Mouse (Mus musculus) thymus, adult 2 months (tissue): ENCODE measurements around the gene Cd180. TPM values are rescaled to one million over a fixed set of nuclear protein-coding genes. Genes with fewer than 3 reads are reported as not detected.

Experiments
- DNase-seq: peaks from one replicate; pipeline ENCODE4 v3.0.0; 2021
- H3K27ac ChIP-seq: fragments of 200-500 bp; 2 replicates; pipeline ENCODE4 v1.5.1; 2012; ENCODE audit warnings: low read length, control low read depth; ENCODE audit not compliant: control insufficient read depth, insufficient read depth
- H3K27me3 ChIP-seq: fragments of 200-500 bp; 2 replicates; pipeline ENCODE4 v1.6.1; 2012; ENCODE audit warnings: mild to moderate bottlenecking, low read length, moderate library complexity, mixed read lengths; ENCODE audit not compliant: control insufficient read depth, insufficient read depth
- H3K36me3 ChIP-seq: fragments of 200-500 bp; 2 replicates; pipeline ENCODE4 v1.6.1; 2012; ENCODE audit warnings: mild to moderate bottlenecking, low read length, moderate library complexity; ENCODE audit not compliant: control insufficient read depth, insufficient read depth
- H3K4me1 ChIP-seq: fragments of 200-500 bp; replicated peaks from 2 replicates; pipeline ENCODE4 v1.6.1; 2012; ENCODE audit warnings: low read length; ENCODE audit not compliant: control insufficient read depth, insufficient read depth
- H3K4me3 ChIP-seq: fragments of 200-500 bp; 2 replicates; pipeline ENCODE4 v1.5.1; 2012; ENCODE audit warnings: mild to moderate bottlenecking, low read length, control low read depth, moderate library complexity; ENCODE audit not compliant: control insufficient read depth, insufficient read depth
- CTCF ChIP-seq: fragments of 200-500 bp; IDR thresholded peaks from 2 replicates; pipeline ENCODE4 v1.5.1; 2012; ENCODE audit warnings: mild to moderate bottlenecking, control low read depth, low read length, moderate library complexity, borderline replicate concordance; ENCODE audit not compliant: control insufficient read depth, poor library complexity, insufficient read depth; ENCODE audit errors: extremely low read depth
- POLR2A ChIP-seq: fragments of 200-500 bp; IDR thresholded peaks from 2 replicates; pipeline ENCODE4 v1.6.1; 2012; ENCODE audit warnings: mild to moderate bottlenecking, low read length, control low read depth, moderate library complexity; ENCODE audit not compliant: control insufficient read depth, poor library complexity, insufficient read depth; ENCODE audit errors: extremely low read depth
- WGBS: fragments of 180-500 bp; shearing (Covaris S2); methylation state at CpG from one replicate; pipeline ENCODE4 v1.1.7; 2018; 5-methylcytosine and 5-hydroxymethylcytosine counted together
- polyA plus RNA-seq: library from polyadenylated mRNA; depleted of rRNA; stranded (reverse); fragments of >200 nt; gene quantifications from 2 replicates; pipeline ENCODE4 v1.2.3, GENCODE M21; 2012

Cd180 gene
- polyA plus RNA-seq, 1 experiment: 4.5 TPM

GRCm38 (mm10) chr13:102666233-102666614 is 27.1 kb upstream of the Cd180 start:
- H3K27ac ChIP-seq: peak overlapping the region; percentile 70
- peak overlapping the region; percentile 45 for H3K4me3 ChIP-seq
- peaks cover 29% of the 10 kb centered on the region for H3K4me1 ChIP-seq
- 8% methylated on average over 12 of the region's 12 CpGs for WGBS
- TF ChIP-seq CTCF (no peak), POLR2A (no peak)
- H3K36me3 ChIP-seq: no peaks in the 10 kb centered on the region
- no peaks in the 10 kb centered on the region for H3K27me3 ChIP-seq
- DNase-seq: no peak

DNA sequence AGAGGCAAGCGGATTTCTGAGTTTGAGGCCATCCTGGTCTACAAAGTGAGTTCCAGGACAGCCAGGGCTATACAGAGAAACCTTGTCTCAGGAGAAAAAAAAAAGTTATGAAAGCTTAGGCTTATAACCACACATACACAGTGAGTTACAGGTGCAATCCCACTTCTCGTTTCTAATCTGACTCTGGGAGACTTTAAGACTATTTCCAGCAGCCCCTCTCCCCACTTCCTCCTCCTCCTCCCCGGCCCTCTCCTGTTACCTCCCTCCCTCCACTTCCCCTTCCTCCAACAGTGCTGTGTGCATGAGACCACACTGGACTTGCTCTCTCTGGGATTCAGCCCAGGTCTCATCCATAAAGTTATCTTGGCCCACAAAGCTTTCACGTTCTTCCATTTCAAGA is 26.6 kb upstream of the Cd180 start:
- WGBS: 26% methylated on average over 4 of the region's 4 CpGs
- DNase-seq: no peak
- Histone ChIP-seq H3K36me3 (no peaks in the 10 kb centered on the region), H3K4me3 (no peak overlapping the region), H3K27ac (no peak overlapping the region), H3K27me3 (no peaks in the 10 kb centered on the region), H3K4me1 (peaks cover 29% of the 10 kb centered on the region)
- TF ChIP-seq CTCF (no peak), POLR2A (no peak)

- WGBS: 92% methylated on average over 4 of the region's 4 CpGs
- DNase-seq: no peak
- no peaks in the 10 kb centered on the region for H3K36me3 ChIP-seq
- no peak for TF ChIP-seq POLR2A
- no peak for TF ChIP-seq CTCF
- H3K4me1 ChIP-seq: peaks cover 29% of the 10 kb centered on the region
- H3K27ac ChIP-seq: no peak overlapping the region
- no peak overlapping the region for H3K4me3 ChIP-seq
- no peaks in the 10 kb centered on the region for H3K27me3 ChIP-seq
These were observed 26.0 kb upstream of the Cd180 start for GRCm38 (mm10) chr13:102667401-102667800.

DNA sequence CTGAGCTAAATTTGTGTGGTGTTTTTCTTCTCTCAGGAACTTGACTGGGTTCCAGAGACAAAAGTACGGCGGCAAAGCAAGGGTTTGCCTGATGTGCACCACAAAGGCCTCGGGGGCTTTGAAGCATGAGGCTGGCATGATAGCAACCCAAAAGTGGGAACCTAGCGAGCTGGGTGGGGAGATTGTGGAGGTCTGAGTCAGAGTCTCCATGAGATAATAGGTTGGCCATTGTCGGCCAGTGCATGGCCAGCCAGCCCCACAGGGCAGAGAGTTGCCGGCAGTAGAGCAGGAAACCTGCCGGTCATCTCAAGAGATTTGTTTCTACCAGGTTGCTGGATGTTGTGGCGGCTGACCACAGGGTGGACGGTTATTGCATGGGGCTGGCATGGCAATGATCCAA is 25.5 kb upstream of the Cd180 start:
- H3K4me1 ChIP-seq: peaks cover 29% of the 10 kb centered on the region
- no peaks in the 10 kb centered on the region for H3K36me3 ChIP-seq
- no peak overlapping the region for H3K4me3 ChIP-seq
- H3K27ac ChIP-seq: no peak overlapping the region
- no peaks in the 10 kb centered on the region for H3K27me3 ChIP-seq
- no peak for DNase-seq
- 69% methylated on average over 9 of the region's 9 CpGs for WGBS
- TF ChIP-seq CTCF (no peak), POLR2A (no peak)

DNA sequence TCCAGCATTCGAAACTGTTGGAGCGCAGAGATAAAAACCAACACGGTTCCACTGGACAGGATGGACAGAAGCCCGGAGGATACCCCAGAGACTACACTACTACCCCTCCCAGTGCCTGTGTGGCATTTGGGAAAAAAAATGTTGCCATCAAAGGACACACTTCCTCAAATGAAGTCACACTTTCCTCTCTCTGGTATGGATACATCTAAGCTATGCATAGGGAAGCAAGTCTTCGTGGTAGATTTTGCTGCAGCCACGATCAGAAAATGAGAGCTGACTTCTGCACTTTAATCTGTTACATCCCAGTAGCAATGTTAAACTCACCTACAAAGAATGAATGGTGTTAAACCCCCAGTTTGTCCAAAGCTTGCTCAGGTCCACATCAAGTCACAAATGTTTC is 24.4 kb upstream of the Cd180 start:
- no peak overlapping the region for H3K27ac ChIP-seq
- H3K27me3 ChIP-seq: no peaks in the 10 kb centered on the region
- peaks cover 25% of the 10 kb centered on the region for H3K4me1 ChIP-seq
- no peak overlapping the region for H3K4me3 ChIP-seq
- H3K36me3 ChIP-seq: no peaks in the 10 kb centered on the region
- 68% methylated on average over 6 of the region's 6 CpGs for WGBS
- TF ChIP-seq POLR2A (no peak), CTCF (no peak)
- no peak for DNase-seq

- Histone ChIP-seq H3K4me3 (no peak overlapping the region), H3K36me3 (no peaks in the 10 kb centered on the region), H3K4me1 (peaks cover 20% of the 10 kb centered on the region), H3K27ac (no peak overlapping the region), H3K27me3 (no peaks in the 10 kb centered on the region)
- 41% methylated on average over 14 of the region's 14 CpGs for WGBS
- TF ChIP-seq POLR2A (no peak), CTCF (no peak)
- no peak for DNase-seq
These were observed 23.7 kb upstream of the Cd180 start for GRCm38 (mm10) chr13:102669522-102670256.
